Mouse (Mus musculus): ENCODE data around the gene Susd6. TPM values are rescaled to one million over a fixed set of nuclear protein-coding genes. Genes with fewer than 3 reads are reported as not detected.
"Not testable (repeated sequence)": the region's sequence is repeated elsewhere in the genome, so short reads cannot be mapped to it uniquely, and the experiment has no call there.

Susd6 gene
- total RNA-seq, 2 experiments from 2014 or later, result 46.3 to 49.6 TPM

GRCm38 (mm10) chr12:80813872-80814271 is 23.6 kb downstream of the Susd6 start:
- no peak for DNase-seq

- no peak for DNase-seq
Measured at GRCm38 (mm10) chr12:80814529-80814928, 24.2 kb downstream of the Susd6 start.

GRCm38 (mm10) chr12:80815298-80815697 is 25.0 kb downstream of the Susd6 start:
- DNase-seq, result no peak

GRCm38 (mm10) chr12:80815893-80816292 is 25.6 kb downstream of the Susd6 start:
- DNase-seq, result no peak

GRCm38 (mm10) chr12:80816380-80817086 is 26.2 kb downstream of the Susd6 start:
- DNase-seq, result no peak

GRCm38 (mm10) chr12:80817697-80818235 is 27.5 kb downstream of the Susd6 start:
- no peak for DNase-seq

- not testable (repeated sequence) for DNase-seq
Measured at GRCm38 (mm10) chr12:80819020-80819419, 28.7 kb downstream of the Susd6 start.

GRCm38 (mm10) chr12:80821312-80822007 is 31.1 kb downstream of the Susd6 start:
- DNase-seq, result no peak

- DNase-seq, result no peak
Measured at GRCm38 (mm10) chr12:80822533-80822932, 32.2 kb downstream of the Susd6 start.

- no peak for DNase-seq
Measured at GRCm38 (mm10) chr12:80824202-80824601, 33.9 kb downstream of the Susd6 start.

GRCm38 (mm10) chr12:80826423-80826822 is 36.1 kb downstream of the Susd6 start:
- no peak for DNase-seq

- peak; percentile 48 for DNase-seq
Measured at GRCm38 (mm10) chr12:80827464-80828015, 37.2 kb downstream of the Susd6 start.

GRCm38 (mm10) chr12:80828020-80828419 is 37.7 kb downstream of the Susd6 start:
- no peak for DNase-seq

- DNase-seq, result no peak
Measured at GRCm38 (mm10) chr12:80828951-80829350, 38.6 kb downstream of the Susd6 start.

- no peak for DNase-seq
Measured at GRCm38 (mm10) chr12:80830211-80830610, 39.9 kb downstream of the Susd6 start.

- DNase-seq, result no peak
Measured at GRCm38 (mm10) chr12:80830820-80831219, 40.5 kb downstream of the Susd6 start.

- no peak for DNase-seq
Measured at GRCm38 (mm10) chr12:80832313-80832712, 42.0 kb downstream of the Susd6 start.

GRCm38 (mm10) chr12:80833541-80833940 is 43.2 kb downstream of the Susd6 start:
- no peak for DNase-seq

- no peak for DNase-seq
Measured at GRCm38 (mm10) chr12:80834156-80834900, 44.0 kb downstream of the Susd6 start.

GRCm38 (mm10) chr12:80834901-80835570 is 44.7 kb downstream of the Susd6 start:
- DNase-seq, result no peak

GRCm38 (mm10) chr12:80837614-80838013 is 47.3 kb downstream of the Susd6 start:
- no peak for DNase-seq

- no peak for DNase-seq
Measured at GRCm38 (mm10) chr12:80838271-80838670, 48.0 kb downstream of the Susd6 start.

All from heart, postnatal 4 days (tissue).